ENCODE assay signal across 21 mouse cellular contexts in the genomic region with DNA sequence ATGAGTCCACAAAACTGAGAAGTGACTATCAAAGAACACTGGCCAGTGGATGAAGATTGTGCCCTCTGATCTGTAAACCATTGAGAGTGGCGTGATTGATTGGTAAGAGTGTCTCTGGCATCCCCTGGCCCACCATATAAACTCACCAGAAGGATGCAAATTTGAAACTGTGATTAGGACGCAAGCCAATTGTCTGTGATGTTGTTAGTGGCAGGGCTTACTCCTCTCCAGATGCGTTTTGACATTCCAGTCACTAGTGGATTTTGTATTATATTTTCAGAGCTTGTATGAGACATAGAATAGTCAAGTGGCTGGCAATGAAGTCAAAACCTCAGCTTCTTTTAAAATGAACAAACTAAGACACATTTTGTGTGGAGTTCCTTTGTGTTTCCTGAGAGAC.
"Had no signal": no experiment of that assay in that cellular context is flagged by ENCODE, and none has a peak within 500 bp of the region (broad histone marks: within the 10 kb centered on the region; RNA-seq: fewer than 3 reads in every experiment).

No protein-coding gene starts in this region.

- H3K9me3 ChIP-seq: liver, embryonic 15.5 days; lung, embryonic 15.5 days; midbrain, embryonic 13.5 days; midbrain, embryonic 15.5 days; neural tube, embryonic 13.5 days; neural tube, embryonic 15.5 days; stomach, embryonic 15.5 days had no signal

- ATAC-seq: liver, postnatal 0 days; midbrain, embryonic 13.5 days; midbrain, embryonic 15.5 days had no signal

- H3K27ac ChIP-seq: liver, embryonic 15.5 days; lung, embryonic 15.5 days; midbrain, embryonic 13.5 days; midbrain, embryonic 15.5 days; neural tube, embryonic 13.5 days; neural tube, embryonic 15.5 days; stomach, embryonic 15.5 days had no signal

- H3K4me3 ChIP-seq: liver, embryonic 15.5 days; lung, embryonic 15.5 days; midbrain, embryonic 13.5 days; midbrain, embryonic 15.5 days; myocyte; neural tube, embryonic 13.5 days; neural tube, embryonic 15.5 days; stomach, embryonic 15.5 days had no signal

- H3K4me1 ChIP-seq: liver, embryonic 15.5 days; lung, embryonic 15.5 days; midbrain, embryonic 15.5 days; neural tube, embryonic 13.5 days; neural tube, embryonic 15.5 days; stomach, embryonic 15.5 days had no signal

- H3K27me3 ChIP-seq: liver, embryonic 15.5 days; lung, embryonic 15.5 days; midbrain, embryonic 13.5 days; midbrain, embryonic 15.5 days; neural tube, embryonic 13.5 days; neural tube, embryonic 15.5 days; stomach, embryonic 15.5 days had no signal

- DNase-seq: liver, postnatal 0 days; lung, adult 2 months; lung, postnatal 10 days; lung, postnatal 4 days; retina, postnatal 1 day; right cerebral cortex, adult 18-20 months; right cerebral cortex, postnatal 25 days; right cerebral cortex, postnatal 4 days; spleen, adult 18-20 months; thymus, adult 18-20 months; thymus, postnatal 14 days; thymus, postnatal 36 days had no signal

- H3K4me2 ChIP-seq: liver, embryonic 15.5 days; lung, embryonic 15.5 days; midbrain, embryonic 11.5 days; midbrain, embryonic 13.5 days; midbrain, embryonic 15.5 days; neural tube, embryonic 13.5 days; neural tube, embryonic 15.5 days; stomach, embryonic 15.5 days had no signal

- H3K9ac ChIP-seq: liver, embryonic 15.5 days; liver, postnatal 0 days; lung, embryonic 15.5 days; midbrain, embryonic 13.5 days; midbrain, embryonic 15.5 days; neural tube, embryonic 13.5 days; neural tube, embryonic 15.5 days; stomach, embryonic 15.5 days had no signal

- H3K36me3 ChIP-seq: liver, embryonic 15.5 days; lung, embryonic 15.5 days; midbrain, embryonic 13.5 days; midbrain, embryonic 15.5 days; neural tube, embryonic 13.5 days; neural tube, embryonic 15.5 days; stomach, embryonic 15.5 days had no signal
